Mouse (Mus musculus): ENCODE measurements around the gene Cpt1c. TPM values are rescaled to one million over a fixed set of nuclear protein-coding genes. Genes with fewer than 3 reads are reported as not detected.

Gene Cpt1c
- total RNA-seq, 2 experiments from 2014 or later: 0.25 to 0.54 TPM

DNA sequence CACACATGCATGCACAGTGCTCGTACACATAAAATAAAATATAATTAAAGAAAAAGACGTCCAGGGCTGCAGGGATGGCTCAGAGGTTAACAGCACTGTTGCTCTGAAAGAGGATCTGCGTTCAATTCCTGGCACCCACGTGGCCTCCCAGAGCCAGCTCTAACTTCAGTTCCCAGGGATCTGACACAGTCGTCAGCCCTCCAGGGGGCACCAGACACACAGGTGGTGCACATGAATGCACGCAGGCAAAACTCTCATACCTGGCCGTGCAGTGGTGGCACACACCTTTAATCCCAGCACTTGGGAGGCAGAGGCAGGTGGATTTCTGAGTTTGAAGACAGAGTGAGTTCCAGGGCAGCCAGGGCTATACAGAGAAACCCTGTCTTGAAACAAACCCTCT is 8.7 kb downstream of the Cpt1c start:
- ATAC-seq (replicated peaks; ENCODE audit: poor library complexity): no peak

DNA sequence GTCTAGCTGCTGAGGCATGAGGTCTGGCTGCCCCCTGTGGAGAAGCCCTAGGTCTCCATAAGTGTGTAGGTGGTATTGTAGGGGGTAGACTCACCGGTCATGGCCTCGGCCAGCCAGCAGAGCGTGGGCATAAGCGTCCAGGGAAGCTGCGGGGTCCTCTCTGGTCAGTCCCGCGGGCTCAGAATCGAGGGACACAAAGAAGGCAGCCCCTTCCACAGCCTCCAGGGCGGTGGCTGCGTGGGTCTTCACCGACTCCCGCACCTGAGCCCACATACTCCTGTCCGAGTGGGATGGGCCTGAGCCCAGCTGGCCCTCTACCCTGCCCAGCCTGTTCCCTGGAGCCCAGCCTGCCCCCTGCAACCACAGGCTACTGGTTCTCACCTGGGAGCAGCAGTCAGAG is 9.7 kb downstream of the Cpt1c start:
- no peak for ATAC-seq (replicated peaks; ENCODE audit: poor library complexity)

DNA sequence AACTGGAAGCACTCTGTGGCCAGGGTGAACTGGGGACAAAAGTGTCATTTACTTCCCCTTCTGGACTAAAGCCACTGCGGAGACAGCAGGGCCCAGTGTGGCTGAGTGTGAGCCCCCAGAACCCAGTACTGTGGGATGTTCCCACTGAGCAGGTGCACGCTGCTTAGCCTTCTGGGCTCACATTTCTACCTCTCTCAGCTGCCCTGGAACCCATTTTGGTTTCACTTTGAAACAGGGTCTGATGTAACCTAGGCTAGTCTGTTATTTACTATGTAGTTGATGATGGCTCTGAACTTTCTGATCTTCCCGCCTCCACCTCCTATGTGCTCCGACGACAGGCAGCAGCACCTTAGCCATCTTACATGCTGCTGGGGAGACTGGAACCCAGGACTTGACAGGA is 11.8 kb downstream of the Cpt1c start:
- ATAC-seq (replicated peaks; ENCODE audit: poor library complexity): 0 out of 2 replicates have a peak, but pooled peaks have one; percentile 14

DNA sequence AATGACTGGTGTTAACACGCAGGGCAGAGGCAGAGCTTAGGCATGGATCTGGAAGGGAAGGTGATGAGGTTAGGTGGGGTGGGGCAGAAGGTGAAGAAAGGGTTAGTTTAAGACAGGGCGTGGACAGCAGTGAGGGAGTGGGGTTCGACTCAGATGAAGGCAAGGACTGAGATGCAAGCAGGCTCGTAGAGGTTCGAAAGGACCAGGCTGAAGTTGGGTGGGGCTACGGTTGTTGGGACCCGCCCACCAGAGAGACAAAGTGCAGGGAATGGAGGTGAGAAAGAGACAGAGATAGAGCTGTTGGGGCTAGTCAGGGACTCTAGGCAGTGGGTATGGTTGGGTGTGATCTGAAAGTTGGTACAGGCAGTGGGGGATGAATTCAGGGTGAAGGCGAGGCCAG is 12.3 kb downstream of the Cpt1c start:
- ATAC-seq (replicated peaks; ENCODE audit: poor library complexity): no peak

DNA sequence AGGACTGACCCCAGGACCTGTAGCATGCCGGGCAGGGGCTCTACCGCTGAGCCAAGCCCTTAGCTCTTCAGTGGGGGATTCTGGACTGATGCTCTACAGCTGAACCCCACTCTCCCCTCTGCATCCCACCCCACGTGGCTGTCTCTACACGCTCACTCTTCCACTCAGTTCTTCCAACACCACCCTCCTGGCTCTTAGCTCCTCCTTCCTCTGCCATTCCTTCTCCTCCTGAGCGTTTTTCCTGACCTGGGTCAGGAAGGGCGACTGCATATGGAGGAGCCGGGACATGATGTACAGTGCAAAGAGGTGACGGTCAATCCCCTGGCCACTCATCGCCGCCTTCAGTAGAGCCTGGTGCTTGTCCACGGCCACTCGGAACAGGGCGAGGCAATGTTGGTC is 14.1 kb downstream of the Cpt1c start:
- ATAC-seq (replicated peaks; ENCODE audit: poor library complexity): no peak

DNA sequence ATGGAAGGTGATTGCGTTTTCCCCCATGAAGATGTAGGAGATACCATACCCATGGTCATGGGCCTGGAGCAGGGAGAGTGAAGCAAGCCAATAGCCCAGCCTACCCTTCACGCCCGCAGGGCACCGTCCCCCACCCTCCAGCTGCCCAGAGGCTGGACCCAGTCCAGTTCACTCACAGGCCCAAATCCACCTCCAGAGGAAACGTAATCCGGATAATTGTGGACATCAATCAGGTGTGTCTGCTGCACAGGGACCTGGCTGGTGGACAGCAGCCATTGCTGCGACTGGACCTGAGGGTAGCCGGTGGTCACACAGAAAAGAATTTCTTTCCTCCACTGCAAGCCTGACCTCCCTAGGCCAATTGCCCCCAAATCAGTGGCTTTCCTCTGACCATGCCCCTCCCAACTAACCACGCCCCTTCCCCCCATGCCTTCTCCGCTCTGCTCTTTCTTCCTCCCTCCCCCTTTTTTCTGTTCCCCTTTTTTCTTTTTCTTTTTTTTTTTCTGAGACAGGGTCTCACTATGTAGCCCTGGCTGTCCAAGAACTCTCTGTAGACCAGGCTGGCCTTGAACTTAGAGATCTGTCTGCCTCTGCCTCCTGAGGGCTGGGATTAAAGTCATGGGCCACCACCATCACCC is 14.7 kb downstream of the Cpt1c start:
- ATAC-seq (replicated peaks; ENCODE audit: poor library complexity): peak; percentile 32; the same call in 1 of the 2 replicates

DNA sequence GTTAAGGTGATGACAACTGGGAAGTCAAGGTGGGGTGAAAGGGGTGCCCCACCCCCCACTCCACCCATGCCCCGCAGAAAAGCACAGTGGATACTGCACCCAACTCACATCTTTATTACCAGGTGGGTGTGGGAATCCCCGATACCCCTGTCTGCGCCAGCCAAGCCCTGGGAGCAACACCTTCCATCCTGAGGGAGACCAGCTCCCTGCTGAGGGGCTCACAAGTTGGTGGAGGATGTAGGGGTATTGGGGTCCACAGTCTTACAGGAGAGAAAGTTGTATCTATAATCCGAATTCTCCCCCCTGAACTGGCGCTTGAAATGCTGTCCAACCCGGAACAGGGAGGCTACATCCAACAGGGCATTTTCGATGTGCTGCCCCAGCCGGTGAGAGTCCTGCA is 15.4 kb downstream of the Cpt1c start:
- ATAC-seq (replicated peaks; ENCODE audit: poor library complexity): no peak

DNA sequence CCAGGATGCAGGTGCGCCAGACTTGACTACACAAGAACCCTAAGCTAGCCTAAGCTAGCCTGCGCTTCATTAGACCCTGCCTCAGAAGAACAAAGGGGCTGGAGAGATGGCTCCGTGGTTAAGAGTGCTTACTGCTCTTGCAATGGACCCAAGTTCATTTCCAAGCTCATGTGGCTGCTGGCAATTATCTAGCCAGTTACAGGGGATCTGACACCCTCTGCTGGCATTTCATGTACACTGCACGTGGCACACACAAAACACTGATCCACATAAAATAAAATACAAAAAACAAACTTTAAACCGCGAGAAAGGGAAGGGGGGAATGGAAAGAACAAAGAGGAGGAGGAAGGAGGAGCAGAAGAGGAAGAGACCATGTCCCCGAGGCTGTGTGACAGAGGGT is 16.4 kb downstream of the Cpt1c start:
- peak; percentile 66 for ATAC-seq (replicated peaks; ENCODE audit: poor library complexity)

DNA sequence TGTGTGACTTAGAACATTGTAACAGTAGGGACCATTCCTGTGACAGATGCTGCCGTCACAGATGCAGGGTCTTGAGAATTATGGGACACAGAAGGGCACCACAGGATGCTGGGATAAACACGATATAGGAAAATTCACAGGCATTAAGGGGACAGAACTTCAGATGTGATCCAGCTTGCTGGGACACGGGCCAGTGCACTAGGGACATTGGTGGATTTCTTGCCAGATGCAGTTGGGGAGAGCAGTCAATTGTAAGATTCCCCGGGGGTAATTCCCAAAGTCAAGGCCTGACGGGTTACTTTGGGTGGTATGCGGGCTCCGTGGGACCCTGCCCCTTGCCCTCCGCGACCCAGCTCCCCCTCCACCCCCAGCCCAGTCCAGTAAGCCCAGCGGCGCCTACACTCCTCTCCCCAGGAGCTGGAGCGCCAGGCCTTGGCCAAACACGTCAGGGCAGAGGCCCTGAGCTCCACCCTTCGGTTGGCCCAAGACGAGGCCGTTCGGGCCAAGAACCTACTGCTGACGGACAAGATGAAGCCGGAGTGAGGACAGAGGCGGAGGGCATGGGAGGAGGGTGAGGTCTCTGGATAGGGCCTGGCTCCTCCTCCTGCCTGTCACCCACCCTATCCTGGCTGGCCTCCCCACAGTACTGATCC is 17.3 kb downstream of the Cpt1c start:
- no peak for ATAC-seq (replicated peaks; ENCODE audit: poor library complexity)

DNA sequence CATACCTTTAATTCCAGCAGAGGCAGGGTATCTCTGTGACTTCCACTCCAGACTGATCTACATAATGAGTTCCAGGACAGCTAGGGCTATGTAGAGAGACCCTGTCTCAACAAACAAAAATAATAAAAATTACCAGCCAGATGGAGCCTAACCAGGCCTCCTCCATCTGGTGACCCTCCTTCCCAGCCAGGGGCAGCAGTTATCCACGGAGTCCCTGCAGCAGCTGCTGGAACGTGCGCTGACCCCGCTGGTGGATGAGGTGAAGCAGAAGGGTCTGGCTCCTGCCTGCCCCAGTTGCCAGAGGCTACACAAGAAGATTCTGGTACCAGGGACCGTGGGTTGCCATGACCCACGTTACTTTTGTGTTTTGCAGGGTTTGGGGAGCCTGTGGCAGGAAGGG is 18.4 kb downstream of the Cpt1c start:
- no peak for ATAC-seq (replicated peaks; ENCODE audit: poor library complexity)

DNA sequence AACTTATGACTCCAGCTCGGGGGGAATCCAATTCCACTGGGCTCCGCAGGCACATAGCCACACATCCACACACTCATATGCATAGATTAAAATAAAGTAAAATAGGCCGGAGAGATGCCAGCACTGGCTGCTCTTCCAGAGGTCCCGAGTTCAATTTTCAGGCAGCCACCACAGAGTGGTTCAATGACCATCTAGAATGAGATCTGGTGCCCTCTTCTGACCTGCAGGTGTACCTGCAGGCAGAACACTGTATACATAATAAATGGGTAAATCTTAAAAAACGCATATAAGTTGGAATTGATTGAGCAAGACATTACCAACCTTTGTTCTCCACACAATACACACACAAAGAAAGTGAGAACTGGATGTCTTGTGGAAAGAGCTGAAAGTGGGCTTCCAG is 19.0 kb downstream of the Cpt1c start:
- peak; percentile 19; the same call in 1 of the 2 replicates for ATAC-seq (replicated peaks; ENCODE audit: poor library complexity)

DNA sequence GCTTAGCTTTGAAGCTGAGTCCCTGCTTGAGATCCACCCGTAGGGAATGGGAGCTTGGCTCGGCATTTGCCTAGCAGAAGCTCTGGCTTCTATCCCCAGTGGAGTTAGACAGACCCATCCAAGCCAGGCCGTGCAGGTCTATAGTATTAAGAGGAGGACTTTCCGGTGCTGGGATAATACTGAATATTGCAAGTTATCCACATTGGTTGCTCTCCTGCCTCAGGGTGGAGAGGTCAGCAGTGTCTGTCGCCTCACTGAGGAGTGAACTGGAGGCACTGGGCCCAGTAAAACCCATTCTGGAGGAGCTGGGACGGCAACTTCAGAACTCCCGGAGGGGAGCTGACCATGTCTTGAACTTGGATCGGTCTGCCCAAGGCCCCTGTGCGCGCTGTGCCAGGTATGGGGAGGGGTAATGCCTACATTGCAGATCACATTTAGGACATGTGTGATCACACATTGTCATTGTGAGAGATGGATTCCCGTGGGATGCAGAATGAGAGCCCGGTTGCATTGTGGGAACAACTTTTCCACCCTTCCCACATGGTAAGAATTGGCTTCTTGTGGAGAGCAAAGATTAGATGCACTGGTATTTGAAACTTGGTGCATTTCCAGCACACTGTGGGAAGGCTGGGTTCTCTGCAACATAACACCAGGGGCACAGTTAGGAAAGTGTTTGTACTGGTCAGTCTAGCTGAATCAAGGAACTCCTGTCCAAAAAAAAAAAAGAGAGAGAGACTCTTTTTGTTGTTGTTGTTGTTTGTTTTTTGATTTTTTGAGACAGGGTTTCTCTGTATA is 20.4 kb downstream of the Cpt1c start:
- ATAC-seq (replicated peaks; ENCODE audit: poor library complexity): no peak

DNA sequence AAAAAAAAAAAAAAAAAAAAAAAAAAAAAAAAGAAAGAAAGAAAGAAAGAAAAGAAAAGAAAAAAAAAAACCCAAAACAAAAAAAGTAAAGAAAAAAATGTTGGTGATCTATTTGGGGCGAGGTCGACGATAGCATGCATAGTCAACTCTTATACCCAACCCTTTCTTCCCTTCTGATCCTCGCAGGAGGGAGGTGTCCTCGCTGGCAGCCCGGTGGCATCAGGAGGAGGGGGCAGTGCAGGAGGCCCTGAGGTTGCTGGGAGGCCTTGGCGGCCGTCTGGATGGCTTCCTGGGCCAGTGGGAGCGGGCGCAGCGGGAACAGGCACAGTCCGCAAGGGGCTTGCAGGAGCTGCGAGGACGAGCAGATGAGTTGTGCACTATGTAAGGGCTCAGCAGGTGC is 21.1 kb downstream of the Cpt1c start:
- ATAC-seq (replicated peaks; ENCODE audit: poor library complexity): no peak

DNA sequence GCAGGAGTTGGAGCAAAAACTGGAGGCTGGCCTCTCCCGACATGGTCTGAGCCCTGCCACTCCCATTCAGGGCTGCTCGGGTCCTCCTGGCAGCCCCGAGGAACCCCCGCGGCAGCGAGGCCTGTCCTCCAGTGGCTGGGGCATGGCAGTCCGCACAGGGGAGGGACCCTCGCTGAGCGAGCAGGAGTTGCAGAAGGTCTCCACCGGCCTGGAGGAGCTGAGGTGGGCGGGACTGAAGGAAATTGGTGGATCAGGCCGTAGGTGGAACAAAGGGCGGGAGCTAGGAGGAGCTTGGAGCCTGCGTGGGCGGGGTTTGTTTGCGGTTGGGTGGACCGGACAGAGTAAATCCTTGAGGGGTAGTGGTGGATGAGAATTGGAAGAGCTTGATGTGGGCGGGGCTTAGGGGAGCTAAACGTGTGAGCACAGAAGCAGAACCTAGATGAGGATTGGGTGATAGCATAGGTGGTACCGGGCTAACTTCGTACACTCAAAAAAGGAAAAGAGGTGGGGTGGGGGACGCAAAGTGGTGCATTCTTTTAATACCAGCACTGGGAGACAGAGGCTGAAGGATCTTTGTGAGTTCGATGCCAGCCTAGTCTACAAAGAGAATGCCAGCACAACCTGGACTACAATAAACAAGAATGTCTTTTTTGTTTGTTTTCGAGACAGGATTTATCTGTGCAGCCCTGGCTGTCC is 21.9 kb downstream of the Cpt1c start:
- peak; percentile 87 for ATAC-seq (replicated peaks; ENCODE audit: poor library complexity)

DNA sequence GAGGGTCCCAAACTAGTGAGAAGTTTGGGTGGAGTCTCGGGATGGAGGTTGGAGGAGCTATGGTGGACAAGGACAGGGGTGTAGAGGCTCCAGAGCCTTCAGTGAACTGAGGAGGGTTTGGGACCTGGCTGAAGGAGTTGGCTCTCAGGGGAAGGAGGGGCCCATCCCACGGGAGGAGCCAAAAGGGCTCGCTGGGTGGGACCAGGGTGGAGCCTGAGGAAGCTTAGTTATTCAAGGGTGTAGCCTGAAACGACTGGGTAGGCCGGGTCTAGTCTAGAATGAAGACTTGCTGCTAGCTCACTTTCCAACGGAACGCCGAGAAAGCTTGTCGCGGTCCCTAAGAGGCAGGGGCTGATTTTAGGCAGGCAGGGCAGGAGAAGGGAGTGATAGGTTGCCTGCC is 22.7 kb downstream of the Cpt1c start:
- peak; percentile 78 for ATAC-seq (replicated peaks; ENCODE audit: poor library complexity)

DNA sequence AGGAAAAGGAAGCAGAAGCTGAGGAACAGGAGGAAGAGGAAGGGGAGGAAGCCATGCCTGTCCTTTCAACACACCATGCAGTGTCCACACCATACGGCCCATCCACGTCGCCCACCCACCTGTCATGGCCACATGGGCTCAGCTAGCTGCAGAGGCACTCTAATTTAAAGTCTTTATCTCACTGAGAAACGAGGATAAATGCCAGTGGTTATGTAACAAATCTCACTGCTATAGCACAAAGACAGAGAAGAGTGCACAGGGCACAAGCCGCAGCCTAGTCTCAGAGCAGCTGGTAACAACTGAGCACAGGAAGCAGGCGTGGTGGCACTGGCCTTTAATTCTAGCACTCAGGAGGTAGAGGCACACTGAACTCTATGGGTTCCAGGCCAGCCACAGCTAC is 24.7 kb downstream of the Cpt1c start:
- no peak for ATAC-seq (replicated peaks; ENCODE audit: poor library complexity)

DNA sequence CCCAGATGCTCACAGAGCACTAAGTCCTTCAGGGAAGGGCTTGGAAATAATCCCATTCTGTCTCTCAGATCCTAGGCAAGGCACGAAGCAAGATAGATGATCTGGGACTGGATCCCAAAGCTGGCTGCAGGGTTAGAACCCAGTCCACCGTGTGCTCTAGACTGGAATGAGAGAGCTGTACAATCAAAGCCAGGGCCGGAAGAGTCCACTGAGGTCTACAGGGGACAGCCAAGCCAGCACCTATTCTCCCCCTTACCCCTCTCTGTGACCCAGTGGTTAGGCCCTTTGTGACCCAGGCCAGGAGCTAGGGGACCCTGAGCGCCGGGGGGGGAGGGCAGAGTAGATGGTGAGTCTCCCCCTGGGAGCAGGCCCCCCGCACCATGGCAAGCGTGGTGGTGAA is 31.7 kb downstream of the Cpt1c start, which contains the start of gene Tsks:
TSS of gene Tsks (plus strand) at position 301 of the 400 bp plus-strand sequence.
- ATAC-seq (replicated peaks; ENCODE audit: poor library complexity): no peak

DNA sequence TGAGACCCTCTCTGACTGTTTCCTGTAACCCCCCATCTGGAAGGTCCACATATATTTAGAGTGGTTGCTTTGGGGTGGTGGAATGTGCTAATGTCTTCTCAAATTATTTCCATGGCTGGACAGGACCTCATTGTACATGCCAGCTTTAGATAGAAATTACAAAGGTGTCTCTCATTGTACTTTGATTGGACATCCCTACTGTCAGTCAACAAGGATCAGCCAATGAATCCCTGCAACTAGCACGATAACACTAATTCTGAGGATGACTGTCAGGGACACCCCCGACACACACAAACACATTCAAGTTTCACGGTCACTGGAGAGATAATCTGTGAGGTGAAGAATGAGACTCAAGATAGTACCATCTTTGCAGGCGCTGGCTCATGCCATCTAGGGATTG is 36.0 kb downstream of the Cpt1c start:
- no peak for ATAC-seq (replicated peaks; ENCODE audit: poor library complexity)

DNA sequence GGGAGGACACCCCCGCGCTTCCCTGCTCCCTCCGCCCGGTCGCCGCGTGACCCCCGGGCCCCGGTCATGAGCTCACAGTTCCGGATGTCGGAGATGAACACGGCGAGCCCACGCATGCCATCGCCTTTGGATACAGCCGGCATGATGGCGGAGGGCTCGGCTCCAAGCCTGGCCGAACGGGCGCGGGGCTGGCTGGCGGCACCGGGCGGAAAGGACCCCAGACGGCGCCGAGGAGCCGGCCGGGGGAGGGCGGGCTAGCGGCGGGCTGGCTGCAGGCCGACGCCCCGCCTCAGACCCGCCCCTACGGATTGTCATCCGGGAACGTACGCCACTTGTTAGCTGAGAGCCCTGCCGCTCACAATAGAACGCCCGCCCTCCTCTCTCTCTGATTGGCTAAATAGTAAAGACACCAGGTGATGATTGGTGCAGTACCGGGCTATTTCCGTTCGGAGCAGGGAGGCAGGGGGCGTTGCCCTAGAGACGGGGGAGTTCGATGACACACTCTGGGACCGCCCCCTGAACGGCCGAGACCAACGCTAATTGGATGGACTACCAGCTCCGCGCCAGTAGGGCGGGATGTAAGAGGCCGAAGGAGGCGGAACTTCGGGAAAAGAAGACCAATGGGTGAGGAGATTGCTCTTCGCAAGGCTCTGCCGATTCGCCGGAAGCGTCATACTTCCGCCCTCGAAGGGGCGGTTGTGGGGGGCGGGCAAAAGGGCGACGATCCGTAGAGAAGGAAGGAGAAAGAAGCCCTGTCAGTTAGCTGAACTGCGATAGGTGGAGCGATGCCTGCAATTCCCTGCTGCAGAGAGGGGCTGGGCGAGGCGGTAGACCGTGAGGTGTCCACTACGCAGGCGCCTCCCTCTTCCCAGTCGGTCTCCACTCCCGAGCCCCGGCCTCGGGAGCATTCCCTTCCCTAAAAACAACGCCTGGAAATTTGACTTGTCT is 45.2 kb downstream of the Cpt1c start, which contains the start of gene Ap2a1:
TSS of gene Ap2a1 (minus strand) at position 293 of the 948 bp plus-strand sequence.
- peak; percentile 88 for ATAC-seq (replicated peaks; ENCODE audit: poor library complexity)

DNA sequence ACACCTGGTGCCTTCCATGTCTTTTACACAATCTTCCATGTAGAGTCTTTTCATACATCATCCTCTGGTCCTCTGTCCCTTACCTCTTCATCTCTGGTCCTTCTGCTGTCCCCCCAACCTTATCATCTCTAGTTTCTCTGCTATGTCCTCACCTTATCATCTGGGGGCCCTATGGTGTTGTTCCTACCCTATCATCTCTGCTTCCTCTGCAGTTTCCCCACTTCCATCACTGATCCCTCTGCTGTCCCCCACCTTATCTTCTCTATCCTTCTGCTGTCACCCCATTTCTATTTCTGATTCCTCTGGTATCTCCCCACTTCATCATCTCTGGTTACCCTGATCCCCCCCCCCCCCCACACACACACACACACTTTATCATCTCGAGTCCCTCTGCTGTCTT is 46.1 kb downstream of the Cpt1c start:
- ATAC-seq (replicated peaks; ENCODE audit: poor library complexity): 0 out of 2 replicates have a peak, but pooled peaks have one; percentile 3
